Mouse (Mus musculus): ENCODE results near the gene Gjb4. TPM values are rescaled to one million over a fixed set of nuclear protein-coding genes. Genes with fewer than 3 reads are reported as not detected.

Gjb4 gene
- polyA plus RNA-seq, 1 experiment from 2014 or later, result 1.3 TPM

DNA sequence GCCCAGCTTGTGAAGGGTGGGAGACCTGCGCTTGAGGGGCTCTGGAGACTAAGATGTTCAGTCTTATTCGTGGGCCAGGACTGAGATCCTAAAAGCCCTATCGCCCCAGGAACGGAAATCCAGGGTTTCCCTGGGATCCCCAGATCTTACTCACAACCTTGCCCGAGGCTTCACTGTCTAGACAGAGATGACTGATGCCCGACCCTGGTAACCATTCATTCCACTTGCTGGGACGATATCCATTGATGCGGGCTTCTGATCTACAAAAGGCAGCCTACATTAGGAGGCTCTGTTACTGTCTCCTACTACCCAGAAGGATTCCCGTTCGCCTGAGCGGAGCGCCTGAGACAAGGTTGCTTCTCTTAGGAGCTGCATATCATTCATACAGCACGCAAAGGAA, 22.7 kb downstream of the Gjb4 start:
- Histone ChIP-seq H3K9me3 (ENCODE audit: control insufficient read depth, low read length) (no peaks in the 10 kb centered on the region), H3K27ac (ENCODE audit: low read depth, low read length) (no peak overlapping the region), H3K27me3 (ENCODE audit: control insufficient read depth, insufficient read depth, low read length) (peaks cover 43% of the 10 kb centered on the region), H3K36me3 (ENCODE audit: control insufficient read depth, insufficient read depth, low read length) (no peaks in the 10 kb centered on the region), H3K4me3 (ENCODE audit: low read length) (peak overlapping the region; percentile 26; the same call in 1 of the 2 replicates), H3K4me2 (replicated peaks; ENCODE audit: low read depth, low read length) (no peak overlapping the region; the same call in 1 of the 2 replicates), H3K4me1 (ENCODE audit: control insufficient read depth, insufficient read depth, low read length) (peaks cover 12% of the 10 kb centered on the region; the same call in 1 of the 2 replicates), H3K9ac (ENCODE audit: low read depth, low read length) (no peak overlapping the region)
- ATAC-seq (ENCODE audit: low FRiP score, low TSS enrichment), result no peak
- WGBS, result 21% methylated on average over 13 of the region's 13 CpGs

DNA sequence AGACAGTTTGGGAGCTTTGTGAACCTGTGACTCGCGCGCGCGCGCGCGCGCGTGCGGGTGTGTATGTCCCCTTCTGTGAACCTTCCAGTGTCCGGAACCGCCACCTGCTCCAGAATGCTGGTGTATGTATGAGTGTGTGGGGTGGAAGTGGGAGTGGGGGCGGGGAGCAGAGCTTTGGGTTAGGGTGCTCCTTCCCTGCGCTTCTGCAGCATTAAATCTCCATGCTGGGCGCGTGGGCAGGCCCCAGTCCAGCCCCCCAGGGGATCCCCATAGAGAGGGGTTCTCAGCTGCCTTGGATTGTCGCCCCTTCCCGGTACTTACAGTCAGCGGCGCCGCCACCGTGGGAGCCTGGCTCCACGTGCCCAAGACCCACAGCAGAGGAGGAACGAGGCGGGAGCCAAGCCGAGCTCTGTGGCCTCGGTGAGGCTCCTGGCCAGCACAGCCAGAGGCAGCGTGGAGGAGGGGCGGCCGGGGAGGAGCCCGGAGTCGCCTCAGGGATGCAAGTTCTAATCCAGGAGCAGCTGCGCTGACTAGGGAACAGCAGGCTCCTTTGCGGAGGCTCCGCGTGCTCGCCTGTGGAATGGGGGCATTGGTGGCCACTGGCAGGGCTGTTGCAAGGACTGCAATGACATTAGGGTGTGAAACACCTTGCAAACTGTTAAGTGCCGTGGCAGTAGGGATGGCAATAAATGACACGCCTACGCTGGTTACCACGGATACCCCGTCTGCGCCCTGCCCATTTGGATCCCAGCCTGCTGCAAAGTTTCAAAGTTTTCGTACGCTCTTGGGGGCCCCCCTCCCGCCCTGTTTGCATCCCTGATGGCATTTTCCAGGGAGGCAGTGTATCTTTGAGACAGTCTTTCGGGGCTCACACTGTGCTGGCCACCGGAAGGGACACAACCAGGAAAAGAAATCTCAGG, 23.4 kb downstream of the Gjb4 start, which contains the start of gene Gjb3:
Gene Gjb3 (minus strand): TSS at position 664 of the 920 bp plus-strand sequence.
- Histone ChIP-seq H3K27me3 (ENCODE audit: control insufficient read depth, insufficient read depth, low read length) (peaks cover 43% of the 10 kb centered on the region), H3K9me3 (ENCODE audit: control insufficient read depth, low read length) (no peaks in the 10 kb centered on the region), H3K9ac (ENCODE audit: low read depth, low read length) (no peak within 1 kb of the TSS), H3K4me1 (ENCODE audit: control insufficient read depth, insufficient read depth, low read length) (peaks cover 12% of the 10 kb centered on the region; the same call in 1 of the 2 replicates), H3K27ac (ENCODE audit: low read depth, low read length) (no peak within 1 kb of the TSS), H3K4me3 (ENCODE audit: low read length) (peak within 1 kb of the TSS; percentile 26), H3K36me3 (ENCODE audit: control insufficient read depth, insufficient read depth, low read length) (no peaks in the 10 kb centered on the region), H3K4me2 (replicated peaks; ENCODE audit: low read depth, low read length) (peak within 1 kb of the TSS; percentile 32)
- WGBS, result 2% methylated on average over 48 of the region's 49 CpGs
- 0 out of 2 replicates have a peak, but pooled peaks have one; percentile 36 for ATAC-seq (ENCODE audit: low FRiP score, low TSS enrichment)

DNA sequence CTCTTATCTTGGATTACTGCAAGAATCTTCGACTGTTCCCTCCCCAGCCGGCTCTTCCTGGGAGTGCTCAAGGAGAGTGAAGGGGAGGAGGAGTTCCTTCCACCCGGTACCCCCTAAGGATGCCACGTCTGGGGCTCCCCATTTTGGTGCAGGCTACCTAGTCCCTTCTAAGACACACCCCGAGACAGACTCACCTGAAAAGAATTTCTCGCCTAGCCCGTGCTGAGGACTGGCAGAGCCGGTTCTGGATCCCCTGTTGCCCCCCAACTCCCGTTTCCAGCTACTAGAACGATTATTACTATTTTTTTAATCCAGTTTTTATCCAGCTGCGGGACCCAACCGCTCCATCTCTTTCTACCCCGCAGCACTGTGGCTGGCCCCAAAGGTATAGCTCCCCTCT, 24.1 kb downstream of the Gjb4 start:
- peak overlapping the region; percentile 32 for H3K4me2 ChIP-seq (replicated peaks; ENCODE audit: low read depth, low read length)

DNA sequence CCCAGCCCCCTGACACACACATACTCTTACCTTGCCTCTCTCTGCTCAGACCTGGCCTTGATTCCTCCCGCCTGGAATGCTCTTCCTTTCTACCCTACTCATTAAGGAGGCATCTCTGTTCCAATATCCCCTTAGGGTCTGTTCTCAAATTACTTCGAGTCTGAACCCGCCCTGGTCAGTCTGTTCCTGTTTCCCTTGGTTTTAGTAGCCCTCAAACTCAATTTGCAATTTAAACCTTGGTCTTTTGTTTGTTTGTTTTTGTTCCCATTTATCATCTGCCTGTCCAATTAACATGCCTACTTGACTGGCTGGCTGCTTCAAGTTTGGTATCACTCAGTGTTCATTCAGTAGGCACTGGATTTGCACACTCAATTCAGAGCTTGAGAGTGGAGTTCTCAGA, 24.8 kb downstream of the Gjb4 start:
- peaks cover 12% of the 10 kb centered on the region; the same call in 1 of the 2 replicates for H3K4me1 ChIP-seq (ENCODE audit: control insufficient read depth, insufficient read depth, low read length)
- H3K36me3 ChIP-seq (ENCODE audit: control insufficient read depth, insufficient read depth, low read length), result no peaks in the 10 kb centered on the region
- H3K9me3 ChIP-seq (ENCODE audit: control insufficient read depth, low read length), result no peaks in the 10 kb centered on the region
- WGBS, result 0% methylated on average over 3 of the region's 3 CpGs
- ATAC-seq (ENCODE audit: low FRiP score, low TSS enrichment), result no peak
- no peak overlapping the region; the same call in 1 of the 2 replicates for H3K4me2 ChIP-seq (replicated peaks; ENCODE audit: low read depth, low read length)
- no peak overlapping the region for H3K9ac ChIP-seq (ENCODE audit: low read depth, low read length)
- no peak overlapping the region for H3K27ac ChIP-seq (ENCODE audit: low read depth, low read length)
- no peak overlapping the region for H3K4me3 ChIP-seq (ENCODE audit: low read length)
- H3K27me3 ChIP-seq (ENCODE audit: control insufficient read depth, insufficient read depth, low read length), result peaks cover 40% of the 10 kb centered on the region

More for the DNA sequence above, 24.1 kb downstream of the Gjb4 start:
- ATAC-seq (ENCODE audit: low FRiP score, low TSS enrichment), result no peak
- Histone ChIP-seq H3K27me3 (ENCODE audit: control insufficient read depth, insufficient read depth, low read length) (peaks cover 43% of the 10 kb centered on the region), H3K9ac (ENCODE audit: low read depth, low read length) (no peak overlapping the region), H3K9me3 (ENCODE audit: control insufficient read depth, low read length) (no peaks in the 10 kb centered on the region), H3K4me1 (ENCODE audit: control insufficient read depth, insufficient read depth, low read length) (peaks cover 12% of the 10 kb centered on the region; the same call in 1 of the 2 replicates), H3K27ac (ENCODE audit: low read depth, low read length) (no peak overlapping the region), H3K36me3 (ENCODE audit: control insufficient read depth, insufficient read depth, low read length) (no peaks in the 10 kb centered on the region), H3K4me3 (ENCODE audit: low read length) (peak overlapping the region; percentile 26; the same call in 1 of the 2 replicates)
- WGBS, result 1% methylated on average over 13 of the region's 13 CpGs

DNA sequence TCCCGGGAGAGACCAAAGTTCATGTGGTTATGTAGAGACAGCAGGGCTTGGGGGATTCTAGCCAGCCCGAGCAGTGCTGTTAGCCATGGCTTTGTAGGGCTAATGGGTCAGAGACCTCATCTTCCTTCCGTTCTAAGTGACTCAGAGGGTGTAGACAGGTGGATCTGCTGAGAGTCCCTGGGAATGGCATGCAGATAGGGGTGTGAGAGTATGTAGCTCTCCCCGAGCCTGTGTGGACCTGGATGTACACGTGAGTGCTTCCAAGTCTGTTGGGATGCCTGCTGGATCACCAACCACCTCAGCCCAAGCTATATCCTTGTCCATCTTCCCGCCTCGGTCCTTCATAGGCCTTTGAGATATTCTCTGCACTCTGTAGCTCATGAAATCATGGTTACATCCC, 25.5 kb downstream of the Gjb4 start:
- Histone ChIP-seq H3K9ac (ENCODE audit: low read depth, low read length) (no peak overlapping the region), H3K4me2 (replicated peaks; ENCODE audit: low read depth, low read length) (no peak overlapping the region), H3K27me3 (ENCODE audit: control insufficient read depth, insufficient read depth, low read length) (peaks cover 40% of the 10 kb centered on the region), H3K27ac (ENCODE audit: low read depth, low read length) (no peak overlapping the region), H3K9me3 (ENCODE audit: control insufficient read depth, low read length) (no peaks in the 10 kb centered on the region), H3K4me1 (ENCODE audit: control insufficient read depth, insufficient read depth, low read length) (peaks cover 12% of the 10 kb centered on the region; the same call in 1 of the 2 replicates), H3K36me3 (ENCODE audit: control insufficient read depth, insufficient read depth, low read length) (no peaks in the 10 kb centered on the region), H3K4me3 (ENCODE audit: low read length) (no peak overlapping the region)
- no peak for ATAC-seq (ENCODE audit: low FRiP score, low TSS enrichment)
- 59% methylated on average over 7 of the region's 7 CpGs for WGBS

DNA sequence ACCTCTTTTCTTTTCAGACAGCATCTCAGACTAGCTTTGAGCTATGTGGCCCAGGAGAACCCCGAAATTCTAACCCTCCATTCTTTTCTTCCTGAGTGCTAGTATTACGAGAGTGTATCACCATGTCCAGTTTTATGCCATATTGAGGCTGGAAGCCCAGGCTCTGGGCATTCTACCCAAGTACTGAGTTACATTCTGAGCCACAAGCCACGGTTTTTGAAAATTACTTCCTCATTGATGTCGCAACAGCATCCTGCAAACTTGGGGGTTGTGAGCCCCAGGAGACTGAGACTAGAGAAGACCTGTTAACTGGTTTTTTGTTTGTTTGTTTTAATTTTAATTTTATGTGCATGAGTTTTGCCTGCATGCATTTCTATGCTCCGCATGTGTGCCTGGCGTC, 26.1 kb downstream of the Gjb4 start:
- Histone ChIP-seq H3K36me3 (ENCODE audit: control insufficient read depth, insufficient read depth, low read length) (no peaks in the 10 kb centered on the region), H3K9me3 (ENCODE audit: control insufficient read depth, low read length) (no peaks in the 10 kb centered on the region), H3K27me3 (ENCODE audit: control insufficient read depth, insufficient read depth, low read length) (peaks cover 40% of the 10 kb centered on the region), H3K9ac (ENCODE audit: low read depth, low read length) (no peak overlapping the region), H3K4me1 (ENCODE audit: control insufficient read depth, insufficient read depth, low read length) (peaks cover 12% of the 10 kb centered on the region; the same call in 1 of the 2 replicates), H3K27ac (ENCODE audit: low read depth, low read length) (no peak overlapping the region), H3K4me3 (ENCODE audit: low read length) (no peak overlapping the region), H3K4me2 (replicated peaks; ENCODE audit: low read depth, low read length) (no peak overlapping the region)
- 72% methylated on average over 6 of the region's 6 CpGs for WGBS
- ATAC-seq (ENCODE audit: low FRiP score, low TSS enrichment), result no peak

DNA sequence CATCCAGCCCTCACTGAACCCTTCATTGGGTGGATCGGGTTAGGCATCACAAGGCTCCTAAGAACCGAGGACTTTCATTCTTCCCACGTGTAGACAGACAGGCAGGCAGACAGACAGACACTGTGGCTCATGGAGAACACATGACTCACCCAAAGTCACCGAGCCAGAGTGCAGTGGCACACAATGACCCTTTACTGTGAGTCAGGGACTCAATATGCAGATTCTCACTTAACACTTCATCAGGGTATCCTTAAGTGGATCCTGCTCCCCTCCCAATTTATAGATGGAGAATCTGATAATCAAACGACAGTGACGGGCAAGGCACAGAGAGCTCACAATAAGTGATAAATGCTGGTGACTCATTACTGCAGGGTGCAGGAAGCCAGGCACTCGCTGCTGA, 26.6 kb downstream of the Gjb4 start:
- H3K9me3 ChIP-seq (ENCODE audit: control insufficient read depth, low read length), result no peaks in the 10 kb centered on the region
- ATAC-seq (ENCODE audit: low FRiP score, low TSS enrichment), result no peak
- no peak overlapping the region for H3K9ac ChIP-seq (ENCODE audit: low read depth, low read length)
- no peak overlapping the region for H3K27ac ChIP-seq (ENCODE audit: low read depth, low read length)
- H3K4me3 ChIP-seq (ENCODE audit: low read length), result no peak overlapping the region
- H3K36me3 ChIP-seq (ENCODE audit: control insufficient read depth, insufficient read depth, low read length), result no peaks in the 10 kb centered on the region
- H3K27me3 ChIP-seq (ENCODE audit: control insufficient read depth, insufficient read depth, low read length), result peaks cover 38% of the 10 kb centered on the region
- H3K4me2 ChIP-seq (replicated peaks; ENCODE audit: low read depth, low read length), result no peak overlapping the region
- 64% methylated on average over 7 of the region's 7 CpGs for WGBS
- peaks cover 12% of the 10 kb centered on the region; the same call in 1 of the 2 replicates for H3K4me1 ChIP-seq (ENCODE audit: control insufficient read depth, insufficient read depth, low read length)

DNA sequence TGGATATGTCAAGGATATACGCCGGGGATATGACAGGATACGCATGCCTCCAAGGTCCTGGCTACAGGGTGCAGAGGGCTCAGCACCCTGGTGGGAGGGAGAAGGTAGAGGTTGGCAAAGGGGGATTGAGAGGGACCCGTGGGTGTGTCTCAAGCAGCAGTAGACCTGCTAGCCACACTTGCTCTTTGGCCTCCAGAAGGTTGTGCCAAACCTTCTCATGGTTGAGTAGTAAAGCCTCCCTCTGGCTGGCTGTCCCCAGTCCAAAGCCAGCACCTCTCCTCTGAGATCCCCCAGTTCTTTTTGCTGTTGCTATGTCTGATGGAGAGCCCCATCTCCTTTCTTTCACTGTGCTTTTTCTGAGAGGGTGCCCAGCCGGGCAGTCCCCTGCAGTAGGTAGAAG, 28.6 kb downstream of the Gjb4 start:
- H3K4me2 ChIP-seq (replicated peaks; ENCODE audit: low read depth, low read length), result no peak overlapping the region
- H3K4me3 ChIP-seq (ENCODE audit: low read length), result no peak overlapping the region
- peaks cover 19% of the 10 kb centered on the region for H3K27me3 ChIP-seq (ENCODE audit: control insufficient read depth, insufficient read depth, low read length)
- H3K9ac ChIP-seq (ENCODE audit: low read depth, low read length), result no peak overlapping the region
- 86% methylated on average over 5 of the region's 5 CpGs for WGBS
- H3K4me1 ChIP-seq (ENCODE audit: control insufficient read depth, insufficient read depth, low read length), result peaks cover 5% of the 10 kb centered on the region; the same call in 1 of the 2 replicates
- no peaks in the 10 kb centered on the region for H3K9me3 ChIP-seq (ENCODE audit: control insufficient read depth, low read length)
- H3K36me3 ChIP-seq (ENCODE audit: control insufficient read depth, insufficient read depth, low read length), result no peaks in the 10 kb centered on the region
- ATAC-seq (ENCODE audit: low FRiP score, low TSS enrichment), result no peak
- no peak overlapping the region for H3K27ac ChIP-seq (ENCODE audit: low read depth, low read length)

DNA sequence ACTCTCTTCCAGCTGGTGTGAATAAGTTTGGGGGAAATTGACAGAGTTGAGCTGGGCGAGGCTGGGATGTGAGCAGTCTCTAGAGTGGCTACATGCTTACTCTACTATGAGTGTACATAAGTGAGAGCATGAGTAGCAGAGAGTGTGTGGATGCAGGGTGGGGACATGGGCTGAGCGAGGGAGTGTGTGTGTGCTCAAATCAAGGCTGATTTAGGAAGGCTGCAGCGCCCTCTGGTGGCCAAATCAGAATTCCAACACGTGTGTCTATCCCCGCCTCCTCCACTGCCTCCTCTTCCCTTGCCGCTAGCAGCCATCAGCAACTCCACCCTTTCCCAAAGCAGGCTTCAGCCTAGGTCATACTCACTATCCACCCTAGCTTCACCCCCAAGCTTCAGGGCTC, 29.1 kb downstream of the Gjb4 start:
- peaks cover 14% of the 10 kb centered on the region for H3K27me3 ChIP-seq (ENCODE audit: control insufficient read depth, insufficient read depth, low read length)
- 9% methylated on average over 6 of the region's 6 CpGs for WGBS
- ATAC-seq (ENCODE audit: low FRiP score, low TSS enrichment), result peak; percentile 83

More for the DNA sequence above, 29.1 kb downstream of the Gjb4 start:
- no peak overlapping the region for H3K27ac ChIP-seq (ENCODE audit: low read depth, low read length)
- no peaks in the 10 kb centered on the region for H3K36me3 ChIP-seq (ENCODE audit: control insufficient read depth, insufficient read depth, low read length)
- H3K4me1 ChIP-seq (ENCODE audit: control insufficient read depth, insufficient read depth, low read length), result 0 out of 2 replicates have a peak, but pooled peaks cover 3% of the 10 kb centered on the region
- H3K4me3 ChIP-seq (ENCODE audit: low read length), result no peak overlapping the region
- no peak overlapping the region for H3K4me2 ChIP-seq (replicated peaks; ENCODE audit: low read depth, low read length)
- H3K9me3 ChIP-seq (ENCODE audit: control insufficient read depth, low read length), result no peaks in the 10 kb centered on the region
- H3K9ac ChIP-seq (ENCODE audit: low read depth, low read length), result no peak overlapping the region

Data from kidney, embryonic 14.5 days (tissue).